Mouse (Mus musculus): ENCODE results near the gene Tex261. TPM values are rescaled to one million over a fixed set of nuclear protein-coding genes. Genes with fewer than 3 reads are reported as not detected.

The Tex261 gene
- total and polyA plus RNA-seq, 2 experiments from 2014 or later = 85.9 to 102 TPM

- H3K9ac ChIP-seq (replicated peaks; ENCODE audit: low read depth, low read length) = no peak overlapping the region
- 67% methylated on average over 14 of the region's 14 CpGs for WGBS
- TF ChIP-seq EP300 (IDR thresholded peaks at IDR 0.05; ENCODE audit: low read depth) = no peak
- TF ChIP-seq CTCF (IDR thresholded peaks at IDR 0.05; ENCODE audit: low read depth) = no peak
- DNase-seq (ENCODE audit: low spot score) (no peak), ATAC-seq (ENCODE audit: insufficient read depth, low read depth) (no peak)
- no peak overlapping the region for H3K4me2 ChIP-seq (ENCODE audit: low read depth, low read length)
- H3K4me3 ChIP-seq (ENCODE audit: low read depth, low read length) = no peak overlapping the region
- H3K27me3 ChIP-seq (ENCODE audit: control insufficient read depth, insufficient read depth, low read length) = peaks cover 34% of the 10 kb centered on the region
- no peak overlapping the region for H3K27ac ChIP-seq (ENCODE audit: low read depth)
- peaks cover 8% of the 10 kb centered on the region; the same call in 1 of the 2 replicates for H3K9me3 ChIP-seq (replicated peaks; ENCODE audit: control insufficient read depth, low read length)
- no peaks in the 10 kb centered on the region for H3K36me3 ChIP-seq (replicated peaks; ENCODE audit: control insufficient read depth, insufficient read depth, low read length)
- H3K4me1 ChIP-seq (ENCODE audit: control insufficient read depth, insufficient read depth) = no peaks in the 10 kb centered on the region
Observed at GRCm38 (mm10) chr6:83729350-83729970, 46.2 kb downstream of the Tex261 start.

- Histone ChIP-seq H3K9ac (replicated peaks; ENCODE audit: low read depth, low read length) (no peak overlapping the region), H3K4me3 (ENCODE audit: low read depth, low read length) (no peak overlapping the region), H3K4me1 (ENCODE audit: control insufficient read depth, insufficient read depth) (no peaks in the 10 kb centered on the region), H3K27ac (ENCODE audit: low read depth) (no peak overlapping the region), H3K27me3 (ENCODE audit: control insufficient read depth, insufficient read depth, low read length) (peaks cover 43% of the 10 kb centered on the region), H3K4me2 (ENCODE audit: low read depth, low read length) (no peak overlapping the region), H3K9me3 (replicated peaks; ENCODE audit: control insufficient read depth, low read length) (no peaks in the 10 kb centered on the region), H3K36me3 (replicated peaks; ENCODE audit: control insufficient read depth, insufficient read depth, low read length) (no peaks in the 10 kb centered on the region)
- TF ChIP-seq EP300 (IDR thresholded peaks at IDR 0.05; ENCODE audit: low read depth) (no peak), CTCF (IDR thresholded peaks at IDR 0.05; ENCODE audit: low read depth) (peak; percentile 46)
- 88% methylated on average over 3 of the region's 3 CpGs for WGBS
- ATAC-seq (ENCODE audit: insufficient read depth, low read depth) = no peak
- DNase-seq (ENCODE audit: low spot score) = no peak
Observed at GRCm38 (mm10) chr6:83728488-83728887, 47.1 kb downstream of the Tex261 start.

GRCm38 (mm10) chr6:83727178-83727577, 48.4 kb downstream of the Tex261 start:
- ATAC-seq (ENCODE audit: insufficient read depth, low read depth) = no peak
- Histone ChIP-seq H3K4me1 (ENCODE audit: control insufficient read depth, insufficient read depth) (no peaks in the 10 kb centered on the region), H3K9ac (replicated peaks; ENCODE audit: low read depth, low read length) (no peak overlapping the region), H3K9me3 (replicated peaks; ENCODE audit: control insufficient read depth, low read length) (no peaks in the 10 kb centered on the region), H3K27me3 (ENCODE audit: control insufficient read depth, insufficient read depth, low read length) (peaks cover 47% of the 10 kb centered on the region), H3K4me2 (ENCODE audit: low read depth, low read length) (no peak overlapping the region), H3K27ac (ENCODE audit: low read depth) (no peak overlapping the region), H3K4me3 (ENCODE audit: low read depth, low read length) (no peak overlapping the region), H3K36me3 (replicated peaks; ENCODE audit: control insufficient read depth, insufficient read depth, low read length) (no peaks in the 10 kb centered on the region)
- TF ChIP-seq EP300 (IDR thresholded peaks at IDR 0.05; ENCODE audit: low read depth) = no peak
- peak; percentile 29; the same call in 1 of the 2 replicates for TF ChIP-seq CTCF (IDR thresholded peaks at IDR 0.05; ENCODE audit: low read depth)
- 51% methylated on average over 4 of the region's 4 CpGs for WGBS
- no peak for DNase-seq (ENCODE audit: low spot score)

- Histone ChIP-seq H3K27ac (ENCODE audit: low read depth) (no peak overlapping the region), H3K36me3 (replicated peaks; ENCODE audit: control insufficient read depth, insufficient read depth, low read length) (no peaks in the 10 kb centered on the region), H3K4me2 (ENCODE audit: low read depth, low read length) (no peak overlapping the region), H3K9ac (replicated peaks; ENCODE audit: low read depth, low read length) (no peak overlapping the region), H3K9me3 (replicated peaks; ENCODE audit: control insufficient read depth, low read length) (no peaks in the 10 kb centered on the region), H3K27me3 (ENCODE audit: control insufficient read depth, insufficient read depth, low read length) (peaks cover 80% of the 10 kb centered on the region), H3K4me1 (ENCODE audit: control insufficient read depth, insufficient read depth) (no peaks in the 10 kb centered on the region), H3K4me3 (ENCODE audit: low read depth, low read length) (no peak overlapping the region)
- WGBS = 18% methylated on average over 6 of the region's 6 CpGs
- TF ChIP-seq CTCF (IDR thresholded peaks at IDR 0.05; ENCODE audit: low read depth) = no peak
- TF ChIP-seq EP300 (IDR thresholded peaks at IDR 0.05; ENCODE audit: low read depth) = no peak
- DNase-seq (ENCODE audit: low spot score) = no peak
- no peak for ATAC-seq (ENCODE audit: insufficient read depth, low read depth)
Observed at GRCm38 (mm10) chr6:83722526-83722925, 53.1 kb downstream of the Tex261 start.

Other genes with a start within 250 kb of the Tex261 start
- 15.0 and 831 TPM in 2 replicates for gene Actg2, start 239.5 kb downstream of the Tex261 start, total RNA-seq (2014; rRNA removed; ENCODE audit: low replicate concordance)
- 7.0 and 9.9 TPM in 2 replicates for gene Actg2, start 239.5 kb downstream of the Tex261 start, polyA plus RNA-seq (2015; fragmentation: Nextera tagmentation; extraction: Ambion mirVana)
- 1.2 and 1.5 TPM in 2 replicates for gene Stambp, start 203.1 kb downstream of the Tex261 start, total RNA-seq (2014; rRNA removed; ENCODE audit: low replicate concordance)
- gene Stambp, start 203.1 kb downstream of the Tex261 start, polyA plus RNA-seq (2015; fragmentation: Nextera tagmentation; extraction: Ambion mirVana) = 22.9 and 24.6 TPM in 2 replicates
- 1.7 TPM in 1 of 2 replicates, not detected in the other for gene Clec4f, start 119.6 kb downstream of the Tex261 start, total RNA-seq (2014; rRNA removed; ENCODE audit: low replicate concordance)
- gene Clec4f, start 119.6 kb downstream of the Tex261 start, polyA plus RNA-seq (2015; fragmentation: Nextera tagmentation; extraction: Ambion mirVana) = 0.59 and 0.66 TPM in 2 replicates
- gene Cd207, start 98.0 kb downstream of the Tex261 start, total RNA-seq (2014; rRNA removed; ENCODE audit: low replicate concordance) = 0.11 and 0.19 TPM in 2 replicates
- 0.75 and 1.2 TPM in 2 replicates for gene Cd207, start 98.0 kb downstream of the Tex261 start, polyA plus RNA-seq (2015; fragmentation: Nextera tagmentation; extraction: Ambion mirVana)
- not detected in 2 replicates for gene Vax2, start 64.5 kb downstream of the Tex261 start, total RNA-seq (2014; rRNA removed; ENCODE audit: low replicate concordance)
- gene Vax2, start 64.5 kb downstream of the Tex261 start, polyA plus RNA-seq (2015; fragmentation: Nextera tagmentation; extraction: Ambion mirVana) = not detected in 2 replicates
- 0.15 and 4.1 TPM in 2 replicates for gene Atp6v1b1, start 32.8 kb downstream of the Tex261 start, total RNA-seq (2014; rRNA removed; ENCODE audit: low replicate concordance)
- gene Atp6v1b1, start 32.8 kb downstream of the Tex261 start, polyA plus RNA-seq (2015; fragmentation: Nextera tagmentation; extraction: Ambion mirVana) = 0.10 TPM in 1 of 2 replicates, not detected in the other
- not detected in 2 replicates for gene Ankrd53, start 13.2 kb downstream of the Tex261 start, total RNA-seq (2014; rRNA removed; ENCODE audit: low replicate concordance)
- 0.16 TPM in 2 replicates for gene Ankrd53, start 13.2 kb downstream of the Tex261 start, polyA plus RNA-seq (2015; fragmentation: Nextera tagmentation; extraction: Ambion mirVana)
- 44.3 and 50.9 TPM in 2 replicates for gene Nagk, start 19.2 kb upstream of the Tex261 start, total RNA-seq (2014; rRNA removed; ENCODE audit: low replicate concordance)
- 65.3 and 70.9 TPM in 2 replicates for gene Nagk, start 19.2 kb upstream of the Tex261 start, polyA plus RNA-seq (2015; fragmentation: Nextera tagmentation; extraction: Ambion mirVana)
- 26.8 and 40.2 TPM in 2 replicates for gene Paip2b, start 55.9 kb upstream of the Tex261 start, total RNA-seq (2014; rRNA removed; ENCODE audit: low replicate concordance)
- gene Paip2b, start 55.9 kb upstream of the Tex261 start, polyA plus RNA-seq (2015; fragmentation: Nextera tagmentation; extraction: Ambion mirVana) = 11.6 and 13.0 TPM in 2 replicates
- gene Zfp638, start 91.3 kb upstream of the Tex261 start, total RNA-seq (2014; rRNA removed; ENCODE audit: low replicate concordance) = 40.4 and 92.4 TPM in 2 replicates
- 28.5 and 31.9 TPM in 2 replicates for gene Zfp638, start 91.3 kb upstream of the Tex261 start, polyA plus RNA-seq (2015; fragmentation: Nextera tagmentation; extraction: Ambion mirVana)
- gene Dysf, start 232.8 kb upstream of the Tex261 start, total RNA-seq (2014; rRNA removed; ENCODE audit: low replicate concordance) = 20.2 and 21.9 TPM in 2 replicates
- gene Dysf, start 232.8 kb upstream of the Tex261 start, polyA plus RNA-seq (2015; fragmentation: Nextera tagmentation; extraction: Ambion mirVana) = 14.1 and 15.0 TPM in 2 replicates

Data from heart, postnatal 0 days (tissue).